Mouse (Mus musculus): Measurements from ENCODE around the gene Tldc1.

Tldc1 gene

DNA sequence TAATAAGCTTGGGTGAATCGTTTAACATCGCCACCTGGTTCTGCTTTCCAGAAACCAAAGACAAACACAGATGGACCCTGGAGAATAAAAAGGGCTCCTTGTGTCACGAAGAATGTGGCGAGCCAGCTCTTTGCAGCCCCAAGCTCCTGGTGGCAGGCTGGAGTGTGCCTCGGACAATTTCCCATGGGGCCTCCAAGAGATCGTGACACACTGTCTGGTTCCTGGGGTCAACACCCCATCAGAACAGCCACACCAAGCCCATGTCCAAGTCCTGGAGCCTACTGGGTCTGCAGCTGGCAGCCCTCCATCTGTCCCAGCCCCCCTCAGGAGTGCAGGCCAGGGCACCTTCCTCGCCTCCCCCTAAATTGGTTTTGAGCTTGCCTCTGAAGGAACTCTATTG, 451 bp downstream of the Tldc1 start:
- in situ Hi-C loops (cut with MboI, MseI) = loop anchor here (5.0 kb wide), 1 partner anchor 90 kb away; no protein-coding TSS in a partner anchor

DNA sequence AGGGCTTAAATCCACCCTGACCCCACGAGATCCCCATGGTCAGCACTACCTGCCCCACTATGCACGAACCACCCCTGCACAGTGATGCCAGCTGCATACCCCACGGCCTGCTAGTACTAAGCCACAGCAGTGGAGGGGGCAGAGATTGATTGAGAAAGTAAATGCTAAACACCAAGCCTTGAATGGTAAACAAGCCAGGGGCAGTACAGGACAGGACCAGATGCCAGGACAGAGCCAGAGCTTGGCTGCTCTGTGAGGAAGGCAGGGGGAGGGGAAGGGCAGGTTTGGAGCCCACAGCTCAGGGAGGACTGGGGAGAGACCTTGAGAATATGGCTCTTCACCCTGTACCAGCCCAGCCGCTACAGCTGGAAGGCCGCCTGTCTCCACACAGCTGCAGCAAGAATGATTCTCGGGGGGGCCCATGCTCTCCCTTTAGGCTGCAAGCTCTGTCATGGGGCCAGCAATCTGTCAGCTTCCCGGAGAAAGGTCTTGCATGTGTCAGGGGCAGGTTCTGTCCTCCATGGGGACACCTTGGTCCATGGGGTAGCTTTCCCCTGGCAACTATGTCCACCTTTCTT, 1.5 kb downstream of the Tldc1 start:
- in situ Hi-C loops (cut with MboI, MseI) = loop anchor here (5.0 kb wide), 1 partner anchor 89 kb away; no protein-coding TSS in a partner anchor

DNA sequence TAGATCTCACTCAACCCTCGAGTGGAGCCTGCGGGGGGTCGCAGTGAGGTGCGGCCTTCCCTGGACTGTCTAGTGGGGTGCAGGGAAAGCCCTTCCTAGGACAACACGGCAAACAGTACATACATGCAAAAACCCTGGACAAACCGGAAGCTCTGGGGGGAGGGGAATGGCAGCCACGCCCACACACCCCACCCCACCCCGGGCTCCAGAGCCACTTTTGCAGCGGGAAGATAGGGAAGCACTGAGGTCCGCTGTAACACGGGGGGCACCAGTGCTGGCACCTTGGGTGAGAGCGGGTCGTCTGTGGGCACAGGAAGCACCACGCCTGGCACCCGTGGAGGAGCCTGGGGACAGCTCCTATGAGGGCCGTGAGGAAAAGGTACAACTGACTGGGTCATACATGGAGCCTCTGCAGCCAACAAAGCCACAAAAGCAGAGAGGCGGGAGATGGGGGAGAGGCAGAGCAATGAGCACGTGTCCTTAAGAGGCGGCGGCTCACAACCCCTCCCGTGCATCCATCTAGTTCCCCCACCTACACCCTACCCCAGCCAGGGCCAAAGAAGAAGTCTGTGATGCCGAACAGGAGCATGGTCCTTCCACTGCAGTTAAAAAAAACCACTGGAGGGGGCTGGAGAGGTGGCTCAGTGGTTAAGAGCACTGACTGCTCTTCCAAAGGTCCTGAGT, 12.3 kb downstream of the Tldc1 start:
- in situ Hi-C loops (cut with MboI, MseI) = no loop called here

DNA sequence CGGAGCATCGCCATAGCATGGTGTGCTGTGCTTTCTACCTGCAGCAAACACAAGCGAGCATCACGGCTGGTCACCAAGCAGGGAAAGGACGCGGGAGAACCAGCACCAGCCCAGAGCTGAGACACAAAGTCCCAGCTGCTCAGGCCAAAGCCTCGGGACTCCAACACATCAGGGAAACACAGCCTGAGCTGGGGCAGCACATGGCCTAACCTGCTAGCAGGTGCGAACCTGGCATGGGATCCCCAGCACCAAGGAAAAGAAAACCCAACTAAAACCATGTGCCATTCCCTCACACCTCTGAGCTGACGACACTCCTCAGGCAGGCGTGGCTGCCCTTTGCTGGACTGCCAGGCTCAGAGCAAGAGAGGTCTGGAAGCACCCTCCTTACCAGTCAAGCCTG, 12.9 kb downstream of the Tldc1 start:
- in situ Hi-C loops (cut with MboI, MseI) = no loop called here

DNA sequence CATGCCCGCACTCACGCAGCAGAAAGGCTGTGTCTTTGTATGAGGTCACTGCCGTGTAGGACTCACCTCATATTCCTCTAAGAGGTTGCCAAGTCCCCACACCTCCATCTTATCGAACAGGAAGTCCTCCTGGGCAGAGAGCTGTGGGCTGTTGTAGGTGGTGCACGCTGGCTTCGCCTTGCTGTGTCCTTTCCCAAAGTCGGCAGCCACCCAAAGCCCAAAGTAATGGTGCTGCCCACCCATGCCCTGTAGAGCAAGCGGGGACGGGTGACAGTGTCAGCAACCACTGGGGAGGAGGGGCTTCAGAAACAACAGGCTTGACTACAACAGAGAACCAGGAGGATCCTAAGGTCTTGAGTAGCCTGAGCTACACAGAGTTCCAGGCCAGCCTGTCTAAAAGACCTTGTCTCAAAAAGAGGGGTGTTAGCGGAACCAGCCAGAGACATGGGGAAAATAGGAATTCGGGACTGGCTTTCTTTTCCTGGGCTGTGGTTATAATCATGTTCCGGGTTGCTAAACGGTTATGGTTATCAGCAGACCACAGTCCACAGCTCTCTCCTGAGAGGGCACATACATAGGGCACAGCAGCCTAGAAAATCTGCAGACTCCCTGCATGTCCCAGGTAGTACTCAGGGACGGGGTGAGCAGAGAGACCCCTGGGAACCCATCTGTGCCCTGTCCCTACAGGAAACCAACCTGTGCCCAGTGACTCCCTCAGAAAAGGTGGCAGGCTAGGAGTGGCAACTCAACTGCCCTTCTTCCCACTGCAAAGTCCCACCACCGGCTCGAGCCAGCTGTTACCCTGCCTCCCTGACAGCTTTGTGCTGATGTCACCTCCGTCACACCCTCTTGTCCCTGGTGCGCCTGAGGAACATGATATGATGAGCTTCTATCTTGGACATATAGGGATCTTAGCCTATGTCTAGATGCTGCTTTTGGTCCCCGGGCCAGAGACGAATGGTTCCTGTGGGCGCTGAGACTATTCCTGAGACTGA, 15.7 kb downstream of the Tldc1 start:
- in situ Hi-C loops (cut with MboI, MseI) = no loop called here

DNA sequence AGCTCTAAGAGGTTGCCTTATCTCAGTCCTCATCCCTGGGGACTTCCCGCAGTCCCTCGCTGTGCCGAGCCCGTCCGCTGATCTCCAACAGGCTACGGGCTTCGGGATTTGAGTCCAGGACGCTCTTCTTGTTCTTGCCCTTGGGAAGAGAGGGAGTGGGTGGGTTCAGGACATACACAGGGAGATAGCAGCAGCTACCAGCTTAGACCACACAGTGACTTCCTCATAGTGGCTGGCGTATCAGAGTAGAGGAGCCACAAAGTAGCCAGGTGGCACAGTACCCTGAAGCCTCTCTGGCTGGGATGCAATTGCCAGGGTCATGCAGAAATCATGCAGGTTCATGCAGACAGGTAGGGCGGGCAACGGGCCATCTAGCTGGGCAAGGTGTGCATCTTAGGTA, 16.5 kb downstream of the Tldc1 start:
- in situ Hi-C loops (cut with MboI, MseI) = no loop called here

DNA sequence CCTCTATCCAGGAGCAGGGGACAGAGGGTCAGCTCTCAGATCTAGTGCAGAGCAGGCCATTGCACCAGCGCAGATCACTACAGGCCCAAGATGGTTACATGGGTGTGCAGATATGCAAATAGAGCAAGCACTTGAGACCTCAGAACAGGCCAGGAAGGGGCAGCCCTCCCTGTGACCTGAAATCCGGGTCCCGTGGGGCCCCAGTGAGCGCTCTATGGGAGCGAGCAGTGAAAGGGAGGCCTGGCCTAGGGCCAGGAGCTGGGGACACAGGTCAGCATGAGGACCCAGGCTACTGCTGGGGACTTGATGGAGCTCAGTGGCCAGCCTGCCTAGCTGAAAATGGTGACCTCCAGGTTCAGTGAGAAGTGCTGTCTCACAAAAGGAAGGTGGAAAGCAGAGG, 21.7 kb downstream of the Tldc1 start:
- in situ Hi-C loops (cut with MboI, MseI) = no loop called here

DNA sequence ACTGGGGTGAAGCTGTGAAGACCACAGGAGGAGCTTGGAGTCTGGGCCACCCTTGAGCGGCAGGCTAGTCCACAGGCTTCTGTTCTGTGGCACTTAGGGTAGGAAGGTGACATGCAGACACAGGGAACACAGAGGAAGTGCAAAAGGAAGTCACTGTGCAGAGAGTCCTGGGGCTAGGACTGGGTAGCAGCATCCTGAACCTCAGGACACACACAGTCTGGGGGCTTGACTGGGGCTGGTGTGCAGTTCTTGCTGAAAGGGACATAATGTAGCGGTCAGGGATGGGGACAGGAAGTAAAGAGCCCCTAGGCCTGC, 22.1 kb downstream of the Tldc1 start:
- in situ Hi-C loops (cut with MboI, MseI) = no loop called here

DNA sequence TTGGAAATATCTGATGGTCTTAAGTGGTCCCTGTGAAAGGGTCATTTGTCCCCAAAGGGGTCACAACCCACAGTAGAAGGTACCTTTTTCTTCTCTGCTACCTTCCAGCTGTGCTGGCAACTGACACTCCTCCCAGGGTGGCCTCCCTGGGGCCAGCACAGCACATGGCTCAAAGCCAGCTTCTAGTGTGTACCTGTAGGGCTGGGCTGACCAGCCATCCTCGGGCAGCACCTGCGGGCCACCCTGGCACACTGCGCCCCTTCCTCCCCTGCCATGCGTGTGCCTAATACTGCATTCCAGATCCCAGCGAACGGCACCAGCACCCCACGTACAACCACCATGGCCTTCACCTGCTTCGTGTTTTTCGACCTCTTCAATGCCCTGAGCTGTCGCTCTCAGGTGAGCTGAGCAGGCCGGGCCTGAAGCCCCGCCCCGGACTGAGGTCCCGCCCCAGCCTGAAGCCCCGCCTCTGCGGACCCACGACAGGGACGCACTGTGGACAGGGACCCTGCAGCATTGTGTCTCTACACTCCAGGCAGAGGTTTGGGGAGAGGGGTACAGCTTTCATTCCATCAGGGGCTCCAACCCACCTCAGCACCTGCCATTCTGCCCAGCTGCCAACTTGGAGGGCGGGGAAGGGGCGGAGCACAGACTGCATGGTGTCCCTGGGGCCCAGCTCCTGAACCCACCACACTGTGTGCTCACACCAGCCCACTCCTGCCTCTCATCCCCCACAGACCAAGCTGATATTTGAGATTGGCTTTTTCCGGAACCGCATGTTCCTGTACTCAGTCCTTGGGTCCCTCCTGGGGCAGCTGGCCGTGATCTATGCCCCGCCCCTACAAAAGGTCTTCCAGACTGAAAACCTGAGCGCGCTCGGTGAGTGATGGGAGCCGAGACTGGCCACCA, 22.7 kb downstream of the Tldc1 start:
- in situ Hi-C loops (cut with MboI, MseI) = no loop called here

DNA sequence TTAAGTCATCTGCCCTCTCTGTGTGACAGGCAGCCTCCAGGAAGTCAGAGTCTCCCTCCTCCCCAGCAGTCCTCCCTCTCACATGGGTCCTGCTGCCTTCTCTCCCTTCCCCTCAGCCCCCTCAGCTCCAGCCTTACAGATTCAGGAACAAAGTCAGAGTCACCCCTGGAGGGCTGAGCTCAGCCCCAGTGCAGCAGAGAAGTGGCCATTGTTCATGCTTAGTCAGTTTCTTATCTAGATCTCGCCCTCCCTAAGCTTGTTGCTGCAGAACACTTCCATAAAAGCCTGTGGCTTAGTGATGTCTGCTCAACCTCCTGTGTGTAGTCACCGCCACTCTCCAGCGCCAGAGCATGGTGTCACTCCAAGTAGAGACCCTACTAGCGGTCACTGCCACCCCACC, 33.6 kb downstream of the Tldc1 start:
- in situ Hi-C loops (cut with MboI, MseI) = no loop called here

DNA sequence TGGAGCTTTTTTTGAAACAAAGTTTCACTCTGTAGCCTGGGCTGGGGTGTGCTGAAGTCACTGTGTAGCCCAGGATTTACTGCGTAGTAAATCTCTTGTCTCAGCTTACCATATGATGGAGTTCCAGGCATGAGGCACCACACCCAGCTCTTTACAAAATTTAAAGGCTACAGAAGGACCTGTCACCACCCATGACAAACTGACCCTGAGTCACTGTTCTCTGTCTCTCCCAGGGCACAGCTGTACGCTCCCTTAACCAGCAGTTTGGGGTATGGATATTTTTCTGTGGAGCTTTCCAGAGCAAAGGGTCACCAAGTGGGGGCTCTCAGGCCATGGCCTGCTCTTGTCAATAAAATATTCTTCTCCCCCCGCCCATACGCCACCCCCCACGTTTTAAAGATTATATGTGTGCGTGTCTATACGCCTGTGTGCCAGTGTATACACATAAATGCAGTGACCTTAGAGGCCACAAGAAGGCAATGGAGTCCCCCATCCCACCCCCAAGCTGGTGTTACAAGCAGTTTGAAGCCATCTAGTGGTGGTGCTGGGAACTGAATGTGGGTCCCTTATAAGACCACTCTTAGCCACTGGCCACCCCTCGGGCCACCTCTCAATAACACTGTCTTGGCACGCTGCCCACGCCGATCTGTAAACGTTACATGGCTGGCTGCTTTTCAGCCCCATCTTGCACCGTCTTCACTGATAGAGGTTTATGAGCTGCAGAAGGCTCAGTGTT, 34.8 kb downstream of the Tldc1 start:
- in situ Hi-C loops (cut with MboI, MseI) = no loop called here

DNA sequence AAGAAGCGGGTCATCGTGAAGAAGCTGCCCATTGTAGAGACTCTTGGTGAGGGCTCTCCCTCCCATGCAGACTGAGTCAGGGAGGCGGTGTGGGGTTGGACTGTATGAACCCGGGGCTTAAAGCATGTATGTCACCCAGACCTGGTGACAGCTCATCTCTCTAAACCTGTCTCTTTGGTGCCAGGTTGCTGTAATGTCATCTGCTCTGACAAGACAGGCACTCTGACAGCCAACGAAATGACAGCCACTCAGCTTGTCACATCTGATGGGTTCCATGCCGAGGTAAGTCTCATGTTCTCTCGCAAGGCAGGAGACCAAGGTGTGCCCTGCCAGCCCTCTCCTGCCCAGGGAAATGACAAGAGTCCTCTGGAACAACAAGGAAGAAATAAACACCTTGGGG, 35.8 kb downstream of the Tldc1 start:
- in situ Hi-C loops (cut with MboI, MseI) = no loop called here

DNA sequence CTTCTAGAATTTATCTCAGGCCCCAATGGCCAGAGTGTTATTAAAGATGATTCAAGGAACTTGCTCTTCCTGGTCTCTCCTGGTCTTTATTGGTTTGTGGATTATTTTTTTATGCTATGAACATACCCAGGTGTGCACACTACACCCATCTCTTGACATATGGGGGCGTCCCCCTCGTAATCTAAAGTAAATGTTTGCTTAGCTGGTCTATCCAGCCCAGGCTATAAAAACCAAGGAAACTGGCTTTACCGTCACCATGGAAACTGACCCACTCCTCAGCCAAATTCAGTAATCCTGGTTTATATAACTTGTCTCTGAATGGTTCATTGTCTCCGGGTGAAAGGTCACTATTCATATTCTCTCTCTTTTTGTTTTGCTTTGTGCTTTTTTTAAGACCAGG, 37.6 kb downstream of the Tldc1 start:
- in situ Hi-C loops (cut with MboI, MseI) = no loop called here

DNA sequence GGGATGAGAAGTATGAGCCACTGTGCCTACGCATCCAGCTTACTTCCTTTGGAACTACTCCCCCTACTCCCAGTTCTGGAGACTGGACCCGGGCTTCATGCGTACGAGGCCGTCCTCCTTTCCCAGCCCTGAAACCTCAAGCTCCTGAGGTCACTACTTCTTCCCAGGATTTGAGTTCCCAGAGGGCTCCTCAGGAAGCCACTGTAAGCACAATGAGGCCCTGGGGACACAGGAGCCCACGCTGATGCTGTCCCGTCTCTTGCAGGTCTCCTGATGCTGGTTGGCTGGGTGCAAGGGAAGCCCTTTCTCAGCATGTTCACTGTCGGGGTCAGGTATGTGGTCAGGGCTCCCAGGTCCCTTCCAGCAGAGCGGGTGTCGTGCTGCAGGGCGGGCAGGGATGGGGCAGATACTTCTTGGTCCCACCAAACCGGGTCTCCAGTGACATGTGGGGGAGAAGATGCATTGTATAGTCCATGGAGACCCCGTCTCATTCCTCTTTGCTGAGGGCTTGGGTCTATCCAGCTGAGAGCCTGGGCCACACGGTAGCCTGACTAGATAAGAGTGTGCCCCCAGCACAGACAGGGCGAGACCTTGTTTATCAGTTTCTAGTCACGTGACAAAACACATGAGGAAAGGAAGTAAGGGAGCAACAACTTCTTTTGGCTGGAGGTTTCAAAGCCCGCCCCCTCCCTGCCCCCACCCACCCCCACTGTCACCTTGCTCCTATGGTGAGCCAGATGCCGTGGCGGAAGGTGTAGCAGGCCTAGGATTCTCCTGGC, 39.9 kb downstream of the Tldc1 start:
- in situ Hi-C loops (cut with MboI, MseI) = no loop called here

DNA sequence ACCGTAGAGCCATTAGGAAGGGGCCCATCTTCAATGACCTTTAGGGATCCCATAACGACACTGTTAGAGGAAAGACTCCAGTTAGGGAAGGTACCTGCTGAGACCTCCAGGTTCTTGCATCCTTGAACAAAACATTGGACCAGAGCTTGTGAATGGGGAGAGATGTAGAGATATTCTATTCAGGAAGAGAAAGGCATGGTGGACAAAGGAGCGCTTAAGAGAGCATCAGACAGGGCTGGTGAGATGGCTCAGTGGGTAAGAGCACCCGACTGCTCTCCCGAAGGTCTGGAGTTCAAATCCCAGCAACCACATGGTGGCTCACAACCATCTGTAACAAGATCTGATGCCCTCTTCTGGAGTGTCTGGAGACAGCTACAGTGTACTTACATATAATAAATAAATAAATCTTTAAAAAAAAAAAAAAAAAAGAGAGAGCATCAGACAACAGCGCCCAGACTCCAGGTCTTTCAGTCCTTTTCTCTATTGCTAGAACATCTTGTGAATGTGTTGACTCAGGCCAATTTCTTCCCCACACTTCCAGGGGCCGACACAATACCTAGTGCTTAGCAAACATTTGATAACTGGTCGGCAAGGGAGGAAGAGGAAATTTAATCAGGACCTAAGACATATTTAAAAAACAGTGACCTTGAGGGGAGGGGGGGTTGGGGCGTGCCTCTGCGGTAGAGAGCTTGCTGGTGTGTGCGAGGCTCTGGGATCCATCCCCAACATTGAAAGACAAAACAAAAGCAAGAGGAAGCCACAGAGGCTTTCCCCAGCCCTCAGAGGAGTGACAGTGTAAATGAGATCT, 40.9 kb downstream of the Tldc1 start:
- in situ Hi-C loops (cut with MboI, MseI) = no loop called here

DNA sequence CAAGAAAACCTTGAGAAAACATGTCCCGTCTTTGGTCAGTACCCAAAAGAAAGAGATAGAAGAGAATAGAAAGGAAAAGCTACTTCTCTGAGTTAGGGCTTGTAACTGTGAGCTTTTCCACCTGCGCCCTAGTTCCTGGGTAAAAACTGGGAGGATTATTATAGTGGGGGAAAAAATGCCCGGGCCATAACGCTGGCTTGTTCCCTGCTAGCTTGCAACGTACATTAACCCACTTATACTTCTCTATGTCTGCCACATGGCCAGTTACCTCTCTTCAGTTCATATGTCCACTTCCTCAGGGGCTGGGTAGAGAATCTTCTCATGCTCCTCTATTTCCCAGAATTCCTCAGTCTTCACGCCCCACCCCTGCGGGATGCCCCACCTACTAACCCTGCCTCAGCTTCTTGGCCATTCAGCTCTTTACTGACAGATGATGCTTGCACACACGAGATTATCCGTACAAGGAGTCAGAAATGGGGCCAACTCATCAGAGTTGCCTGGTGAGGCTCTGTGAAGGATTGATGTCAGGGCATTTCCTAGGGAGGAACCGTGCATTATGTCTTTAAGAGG, 41.8 kb downstream of the Tldc1 start:
- in situ Hi-C loops (cut with MboI, MseI) = no loop called here

DNA sequence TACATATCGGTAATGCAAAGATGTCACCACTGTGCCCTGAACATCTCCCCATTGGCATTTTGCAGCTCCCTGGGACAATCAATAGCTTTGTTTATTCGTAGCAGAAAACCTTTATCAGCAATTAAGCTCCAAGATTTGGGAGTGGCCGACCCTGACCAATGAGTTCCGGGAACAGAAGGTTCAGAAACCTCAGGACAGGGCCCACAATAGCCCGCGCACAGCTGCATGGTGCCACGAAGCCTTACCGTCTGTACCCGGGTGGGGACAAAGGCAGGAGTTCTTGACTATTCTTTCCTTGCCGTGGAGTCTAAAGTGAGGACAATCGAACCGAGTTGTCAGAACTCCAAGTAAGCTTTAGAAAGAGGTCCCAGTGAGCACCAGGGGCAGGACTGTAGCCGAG, 46.1 kb downstream of the Tldc1 start:
- in situ Hi-C loops (cut with MboI, MseI) = no loop called here

DNA sequence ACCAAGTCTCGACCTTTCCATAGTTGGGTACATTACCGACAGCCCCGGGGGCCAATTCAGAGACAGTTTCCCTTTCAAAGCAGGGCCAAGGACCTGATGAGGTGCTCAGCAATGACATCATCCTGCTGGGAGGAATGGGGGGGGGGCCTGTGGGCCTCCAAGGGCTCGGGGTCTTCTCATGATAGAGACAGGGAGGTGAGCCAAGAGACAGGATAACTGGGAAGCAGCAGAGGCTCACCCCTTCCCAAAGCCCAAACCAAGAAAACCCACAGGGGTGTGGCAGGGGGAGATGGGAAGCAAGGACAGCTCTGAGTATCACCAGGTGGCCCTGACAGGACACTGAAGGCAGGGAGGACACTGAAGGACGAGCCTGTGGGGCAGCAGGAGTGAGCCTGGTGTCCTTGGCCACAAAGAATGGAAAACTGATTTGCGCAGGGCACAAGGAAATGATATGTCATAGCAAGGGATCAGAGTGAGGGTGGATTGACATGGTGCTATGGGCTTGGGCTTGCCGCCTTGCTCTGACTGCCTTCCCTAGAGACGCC, 49.8 kb downstream of the Tldc1 start:
- in situ Hi-C loops (cut with MboI, MseI) = no loop called here

DNA sequence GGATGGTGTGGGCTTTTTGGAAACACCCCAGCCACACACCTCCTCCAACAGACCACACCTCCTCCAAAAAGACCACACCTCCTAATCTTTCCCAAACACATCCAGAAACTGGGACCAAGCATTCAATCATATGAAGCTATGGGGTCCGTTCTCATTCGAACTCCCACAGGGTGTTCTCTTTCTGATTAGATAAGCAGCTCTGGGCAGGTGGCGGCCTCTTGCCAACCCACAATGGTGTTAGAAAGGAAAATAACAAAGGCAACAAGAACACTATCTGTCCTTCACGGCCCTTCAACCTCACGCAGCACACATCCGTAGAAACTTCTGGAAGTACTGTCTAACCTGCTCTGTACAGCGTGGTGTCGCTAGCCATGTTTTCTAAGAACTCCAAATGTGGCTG, 51.1 kb downstream of the Tldc1 start:
- in situ Hi-C loops (cut with MboI, MseI) = no loop called here

Data from regulatory T cell (primary cell).